Mouse (Mus musculus) G1E (cell line): ENCODE data around the gene Cald1. TPM values are rescaled to one million over a fixed set of nuclear protein-coding genes. Genes with fewer than 3 reads are reported as not detected.

Experiments
- ATAC-seq: 2 replicates; pipeline ENCODE4 v1.8.0; 2016; ENCODE audit warnings: mild to moderate bottlenecking; ENCODE audit not compliant: insufficient number of reproducible peaks, poor library complexity, low FRiP score, severe bottlenecking; ENCODE audit errors: extremely low read depth
- DNase-seq: peaks from one replicate; pipeline ENCODE4 v3.0.0; 2012; ENCODE audit warnings: low spot score
- H3K27me3 ChIP-seq: 2 replicates; pipeline ENCODE4 v1.6.1; 2012; ENCODE audit warnings: mild to moderate bottlenecking, low read length, inconsistent platforms; ENCODE audit not compliant: insufficient read depth
- H3K36me3 ChIP-seq: replicated peaks from 2 replicates; pipeline ENCODE3; 2012; ENCODE audit warnings: mild to moderate bottlenecking, inconsistent platforms
- H3K4me1 ChIP-seq: 2 replicates; pipeline ENCODE4 v1.6.1; 2012; ENCODE audit warnings: low read depth, low read length, inconsistent platforms, mixed read lengths; ENCODE audit not compliant: insufficient read depth
- H3K4me3 ChIP-seq: 2 replicates; pipeline ENCODE4 v1.5.1; 2012; ENCODE audit warnings: low read depth, mild to moderate bottlenecking, inconsistent platforms, low read length, moderate library complexity, mixed read lengths
- H3K9me3 ChIP-seq: replicated peaks from 2 replicates; pipeline ENCODE4 v1.6.1; 2012; ENCODE audit warnings: inconsistent platforms
- CTCF ChIP-seq: IDR thresholded peaks from 2 replicates; pipeline ENCODE4 v1.5.1; 2012; ENCODE audit warnings: low read depth, low read length, inconsistent platforms, mixed read lengths
- GATA1 ChIP-seq: IDR thresholded peaks from 2 replicates; pipeline ENCODE4 v1.6.1; 2012; ENCODE audit warnings: borderline replicate concordance, low read length, inconsistent platforms, mixed read lengths
- GATA2 ChIP-seq: IDR thresholded peaks from 2 replicates; pipeline ENCODE4 v1.6.1; 2012; ENCODE audit warnings: low read depth, low read length, inconsistent platforms, borderline replicate concordance
- POLR2AphosphoS5 ChIP-seq: IDR thresholded peaks from 2 replicates; pipeline ENCODE4 v1.6.1; 2012; ENCODE audit warnings: low read depth, low read length, inconsistent platforms; ENCODE audit not compliant: insufficient replicate concordance
- TAL1 ChIP-seq: conservative IDR thresholded peaks from 2 replicates; pipeline ENCODE4 v1.6.1; 2012; ENCODE audit warnings: low read depth, low read length, inconsistent platforms, mixed read lengths
- polyA plus RNA-seq: library from polyadenylated mRNA; stranded (reverse); fragments of >175 nt; gene quantifications from 2 replicates; pipeline ENCODE4 v1.2.3, GENCODE M21; 2012
- total RNA-seq, 2 experiments: library from RNA; stranded (forward) in 1 of 2; stranded (reverse) in 1 of 2; fragments of 200-1000 nt in 1 of 2; fragments of >200 nt in 1 of 2; fragmentation: Nextera tagmentation in 1 of 2; gene quantifications; 2 replicates each; pipeline ENCODE4 v1.2.3; 2014 to 2017

The Cald1 gene
- total and polyA plus RNA-seq, 3 experiments: 1.9 TPM; not detected in 2

DNA sequence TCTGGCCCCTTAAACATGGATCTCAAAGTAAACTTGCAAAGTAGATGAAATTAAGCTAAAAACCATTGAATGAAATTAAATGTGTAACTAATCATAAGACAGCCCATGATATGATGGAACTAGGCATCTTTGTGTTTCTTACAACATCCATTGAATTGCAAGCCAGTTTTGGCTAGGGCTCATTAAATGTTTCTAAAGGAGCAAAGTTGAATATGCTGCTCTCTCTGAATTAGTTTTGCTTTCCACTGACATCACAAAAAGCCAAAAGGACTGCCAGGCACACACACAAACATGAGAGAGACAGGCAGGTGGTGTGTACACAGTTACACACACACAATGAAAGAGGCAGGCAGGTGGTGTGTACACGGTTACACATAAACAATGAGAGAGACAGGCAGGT lies 127.4 kb downstream of the Cald1 start:
- no peaks in the 10 kb centered on the region; the same call in 1 of the 2 replicates for H3K9me3 ChIP-seq
- TF ChIP-seq TAL1 (no peak), GATA1 (no peak), GATA2 (no peak), POLR2AphosphoS5 (no peak), CTCF (no peak)
- H3K27me3 ChIP-seq: peaks cover 3% of the 10 kb centered on the region
- no peaks in the 10 kb centered on the region for H3K36me3 ChIP-seq
- ATAC-seq (no peak), DNase-seq (no peak)
- no peak overlapping the region for H3K4me3 ChIP-seq
- H3K4me1 ChIP-seq: no peaks in the 10 kb centered on the region

DNA sequence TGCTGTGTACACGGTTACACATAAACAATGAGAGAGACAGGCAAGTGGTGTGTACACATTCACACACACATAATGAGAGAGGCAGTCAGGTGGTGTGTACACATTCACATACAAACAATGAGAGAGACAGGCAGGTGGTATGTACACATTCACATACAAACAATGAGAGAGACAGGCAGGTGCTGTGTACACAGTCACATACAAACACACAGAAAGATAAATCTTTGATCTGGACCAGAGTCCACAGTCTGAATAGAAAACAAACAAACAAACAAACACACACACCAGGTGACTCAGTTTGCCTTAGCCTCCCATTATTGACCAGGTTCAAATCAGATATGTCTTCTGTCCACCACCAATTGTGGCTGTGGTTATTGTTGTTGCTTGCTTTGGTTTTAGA lies 127.8 kb downstream of the Cald1 start:
- Histone ChIP-seq H3K36me3 (no peaks in the 10 kb centered on the region), H3K27me3 (peaks cover 3% of the 10 kb centered on the region), H3K4me3 (no peak overlapping the region), H3K9me3 (no peaks in the 10 kb centered on the region; the same call in 1 of the 2 replicates), H3K4me1 (no peaks in the 10 kb centered on the region)
- ATAC-seq: no peak
- DNase-seq: no peak
- TF ChIP-seq GATA2 (no peak), TAL1 (no peak), POLR2AphosphoS5 (no peak), CTCF (no peak), GATA1 (no peak)

DNA sequence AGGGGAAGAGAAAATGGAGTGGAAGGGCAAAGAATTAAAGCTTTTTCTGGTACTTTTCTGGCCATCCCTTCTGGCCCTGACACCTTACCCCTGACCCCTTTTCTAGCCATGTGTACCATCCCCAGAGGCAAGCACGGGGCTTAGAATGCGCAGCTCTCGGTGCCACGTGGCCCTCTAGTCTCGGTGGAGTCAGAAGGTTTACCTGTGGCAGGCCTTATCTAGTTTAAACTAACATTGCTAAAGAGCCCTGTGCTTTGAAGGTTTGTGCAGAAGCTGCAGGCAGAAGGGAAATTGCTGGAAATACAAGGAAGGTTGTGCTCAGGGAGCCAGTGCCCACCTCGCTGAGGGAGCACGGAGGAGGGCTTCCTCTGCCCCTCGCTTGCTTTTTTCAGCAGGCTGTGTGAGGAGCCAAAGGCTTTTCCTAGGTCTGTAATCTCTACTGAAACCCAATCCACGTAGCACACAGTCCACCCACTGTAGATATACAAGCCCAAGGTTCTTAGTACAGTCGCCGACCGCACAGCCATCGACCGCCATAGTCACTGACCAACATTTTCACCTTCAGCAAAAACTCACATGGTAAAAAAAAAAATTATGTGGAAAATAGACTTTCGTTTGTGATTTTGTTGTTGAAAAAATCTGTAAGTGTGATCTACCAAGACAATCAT lies 129.2 kb downstream of the Cald1 start:
- peaks cover 5% of the 10 kb centered on the region for H3K27me3 ChIP-seq
- no peaks in the 10 kb centered on the region; the same call in 1 of the 2 replicates for H3K9me3 ChIP-seq
- H3K4me1 ChIP-seq: no peaks in the 10 kb centered on the region
- TF ChIP-seq CTCF (no peak), TAL1 (no peak)
- no peak for DNase-seq
- no peak overlapping the region for H3K4me3 ChIP-seq
- no peak for ATAC-seq
- H3K36me3 ChIP-seq: no peaks in the 10 kb centered on the region

DNA sequence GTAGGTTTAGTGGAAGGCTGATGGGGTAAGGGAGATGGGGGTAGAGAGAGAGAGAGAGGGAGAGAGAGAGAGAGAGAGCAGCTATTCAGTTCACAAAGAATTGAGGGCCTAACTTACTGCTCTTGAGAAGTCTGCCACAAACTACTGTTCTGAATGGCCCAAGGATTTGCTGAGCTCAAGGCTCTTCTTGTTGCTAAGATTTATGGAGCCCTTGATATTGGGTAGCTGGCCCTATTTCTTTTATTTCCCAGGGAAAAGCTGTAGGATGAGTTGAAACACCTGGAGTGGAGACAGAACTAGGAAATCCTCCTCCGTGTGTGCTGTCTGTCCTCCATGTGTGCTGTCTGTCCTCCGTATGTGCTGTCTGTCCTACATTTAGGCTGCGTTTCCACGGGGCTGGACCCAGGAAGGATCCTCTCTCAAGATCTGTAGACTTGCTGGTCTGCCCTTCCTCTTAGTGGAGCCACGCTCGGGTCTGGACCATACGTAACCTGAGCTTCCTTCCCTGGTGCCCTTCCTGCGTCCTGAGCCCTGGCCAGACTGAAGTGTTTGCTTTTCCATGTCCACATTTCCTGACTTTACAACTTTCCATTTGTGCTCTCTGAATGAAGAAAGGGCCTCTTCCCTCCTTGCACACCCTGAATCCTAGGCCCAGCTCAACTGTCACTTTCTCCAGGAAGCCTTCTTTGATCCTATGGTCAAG lies 131.3 kb downstream of the Cald1 start:
- Histone ChIP-seq H3K36me3 (no peaks in the 10 kb centered on the region), H3K27me3 (peaks cover 5% of the 10 kb centered on the region), H3K9me3 (no peaks in the 10 kb centered on the region; the same call in 1 of the 2 replicates), H3K4me3 (no peak overlapping the region), H3K4me1 (no peaks in the 10 kb centered on the region)
- ATAC-seq (no peak), DNase-seq (no peak)
- TF ChIP-seq POLR2AphosphoS5 (no peak), GATA2 (no peak), TAL1 (no peak), CTCF (no peak), GATA1 (no peak)

DNA sequence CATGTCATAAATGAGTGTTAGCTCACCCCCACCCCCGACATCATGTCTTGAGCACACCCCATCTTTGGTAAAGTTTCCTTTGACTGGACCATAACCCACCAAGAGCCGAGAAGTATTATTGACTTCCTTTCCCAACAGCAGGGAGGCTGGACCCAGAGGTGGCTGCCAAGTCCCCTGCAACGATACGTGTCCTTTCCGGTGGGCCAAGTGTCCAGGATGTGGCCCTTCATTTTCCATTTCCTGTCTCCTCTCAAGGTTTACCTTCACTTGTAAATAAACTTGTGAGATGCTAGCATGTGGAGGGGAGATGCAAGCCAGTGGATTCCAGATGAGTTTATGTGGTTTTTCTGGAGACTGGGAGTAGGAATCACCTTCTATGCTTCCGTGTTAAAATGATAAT lies 132.7 kb downstream of the Cald1 start:
- H3K4me1 ChIP-seq: no peaks in the 10 kb centered on the region
- TF ChIP-seq TAL1 (no peak), CTCF (no peak), POLR2AphosphoS5 (no peak), GATA2 (no peak), GATA1 (no peak)
- no peaks in the 10 kb centered on the region for H3K36me3 ChIP-seq
- no peak for DNase-seq
- no peaks in the 10 kb centered on the region for H3K9me3 ChIP-seq
- H3K4me3 ChIP-seq: no peak overlapping the region
- H3K27me3 ChIP-seq: peaks cover 5% of the 10 kb centered on the region
- no peak for ATAC-seq

DNA sequence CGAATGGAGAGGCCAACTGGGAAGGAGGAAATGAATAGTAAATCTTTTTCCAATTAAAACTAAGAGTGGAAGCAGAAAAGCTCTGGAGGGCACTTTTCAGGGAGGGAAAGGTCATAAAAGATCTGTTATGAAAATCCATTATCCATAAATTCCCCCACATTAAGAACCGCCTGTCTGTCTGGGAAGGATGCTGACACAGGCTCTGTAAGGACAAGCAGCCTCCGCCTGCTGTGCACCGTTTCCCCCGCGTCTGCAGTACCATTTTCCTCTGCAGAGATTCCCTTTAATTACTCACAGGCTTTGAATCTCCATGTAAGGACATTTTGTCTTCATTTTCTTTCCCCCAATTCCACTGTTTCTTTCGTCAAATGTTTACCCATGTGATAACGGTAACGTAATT lies 133.2 kb downstream of the Cald1 start:
- no peak for TF ChIP-seq GATA2
- no peak for TF ChIP-seq CTCF
- no peak for TF ChIP-seq TAL1
- TF ChIP-seq POLR2AphosphoS5: no peak
- TF ChIP-seq GATA1: no peak
- ATAC-seq: no peak

More for the DNA sequence above, 133.2 kb downstream of the Cald1 start:
- no peaks in the 10 kb centered on the region for H3K36me3 ChIP-seq
- no peaks in the 10 kb centered on the region for H3K4me1 ChIP-seq
- no peaks in the 10 kb centered on the region for H3K9me3 ChIP-seq
- DNase-seq: no peak
- no peak overlapping the region for H3K4me3 ChIP-seq
- H3K27me3 ChIP-seq: peaks cover 5% of the 10 kb centered on the region
